Mouse (Mus musculus): Measurements from ENCODE around the gene Tas2r129. TPM values are rescaled to one million over a fixed set of nuclear protein-coding genes. Genes with fewer than 3 reads are reported as not detected.
"Not testable (repeated sequence)": the region's sequence is repeated elsewhere in the genome, so short reads cannot be mapped to it uniquely, and the experiment has no call there.

The Tas2r129 gene
- polyA plus RNA-seq (2021) = not detected

GRCm38 (mm10) chr6:132950802-132951201 is at the start of gene Tas2r129:
Gene Tas2r129, plus strand, starts transcription at chr6:132951102.
- in situ Hi-C loops (cut with MboI; ENCODE audit: low pct_unique_long_range_greater_than_20kb) = no loop called here
- ChIA-PET POLR2A (interaction anchor here (0.6 kb wide), 1 partner anchor 169 kb away, joined by 3 read pairs; no protein-coding TSS in a partner anchor), CTCF (interaction anchor here (1.4 kb wide), 1 partner anchor 11 kb away, joined by 3 read pairs; no protein-coding TSS in a partner anchor)
- no peak for TF ChIP-seq CTCF (IDR thresholded peaks at IDR 0.05)
- H3K27me3 ChIP-seq = no peaks in the 10 kb centered on the region
- no peak for DNase-seq (ENCODE audit: low read depth, low spot score)
- ATAC-seq = no peak

- CTCF ChIA-PET = no interaction called here
- in situ Hi-C loops (cut with MboI; ENCODE audit: low pct_unique_long_range_greater_than_20kb) = no loop called here
Measured at GRCm38 (mm10) chr6:132909351-132909750, 41.6 kb upstream of the Tas2r129 start, which contains the start of gene Tas2r125. Gene Tas2r125, plus strand, starts transcription at chr6:132909651.

GRCm38 (mm10) chr6:132941376-132941775 is 9.5 kb upstream of the Tas2r129 start:
- in situ Hi-C loops (cut with MboI; ENCODE audit: low pct_unique_long_range_greater_than_20kb); H3K27me3 ChIP-seq; DNase-seq (ENCODE audit: low read depth, low spot score); POLR2A ChIA-PET; CTCF ChIA-PET; ATAC-seq: not testable (repeated sequence)

More at GRCm38 (mm10) chr6:132909351-132909750, 41.6 kb upstream of the Tas2r129 start, which contains the start of gene Tas2r125:
- DNase-seq (ENCODE audit: low read depth, low spot score) (no peak), ATAC-seq (no peak)
- H3K27me3 ChIP-seq = no peaks in the 10 kb centered on the region
- no peak for TF ChIP-seq CTCF (IDR thresholded peaks at IDR 0.05)
- POLR2A ChIA-PET = no interaction called here

- POLR2A ChIA-PET = no interaction called here
- CTCF ChIA-PET = no interaction called here
- no peaks in the 10 kb centered on the region for H3K27me3 ChIP-seq
- ATAC-seq (no peak), DNase-seq (ENCODE audit: low read depth, low spot score) (no peak)
- TF ChIP-seq CTCF (IDR thresholded peaks at IDR 0.05) = no peak
- in situ Hi-C loops (cut with MboI; ENCODE audit: low pct_unique_long_range_greater_than_20kb) = no loop called here
Measured at GRCm38 (mm10) chr6:132957819-132958218, 6.9 kb downstream of the Tas2r129 start, which contains the start of gene Tas2r131. Gene Tas2r131, minus strand, starts transcription at chr6:132957919.

- DNase-seq (ENCODE audit: low read depth, low spot score) = no peak
- TF ChIP-seq CTCF (IDR thresholded peaks at IDR 0.05) = no peak
- in situ Hi-C loops (cut with MboI; ENCODE audit: low pct_unique_long_range_greater_than_20kb) = loop anchor here (25.0 kb wide), 1 partner anchor 194 kb away; the partner anchor contains the start of gene Tas2r136
- no peaks in the 10 kb centered on the region for H3K27me3 ChIP-seq
- ChIA-PET POLR2A (no interaction called here), CTCF (no interaction called here)
- no peak for ATAC-seq
Measured at GRCm38 (mm10) chr6:132980865-132981264, 30.0 kb downstream of the Tas2r129 start, which contains the start of gene Tas2r109. Gene Tas2r109, minus strand, starts transcription at chr6:132980965.

Other genes with a start within 250 kb of the Tas2r129 start
- not detected for gene Tas2r122, start 239.2 kb upstream of the Tas2r129 start, polyA plus RNA-seq (2021)
- not detected for gene Tas2r115, start 213.1 kb upstream of the Tas2r129 start, polyA plus RNA-seq (2021)
- not detected for gene Tas2r124, start 196.4 kb upstream of the Tas2r129 start, polyA plus RNA-seq (2021)
- not detected for gene Tas2r102, start 189.0 kb upstream of the Tas2r129 start, polyA plus RNA-seq (2021)
- not detected for gene Tas2r136, start 172.9 kb upstream of the Tas2r129 start, polyA plus RNA-seq (2021)
- gene Tas2r117, start 148.3 kb upstream of the Tas2r129 start, polyA plus RNA-seq (2021) = not detected
- not detected for gene Tas2r123, start 104.0 kb upstream of the Tas2r129 start, polyA plus RNA-seq (2021)
- gene Tas2r116, start 95.7 kb upstream of the Tas2r129 start, polyA plus RNA-seq (2021) = not detected
- not detected for gene Tas2r110, start 83.1 kb upstream of the Tas2r129 start, polyA plus RNA-seq (2021)
- gene Tas2r113, start 58.1 kb upstream of the Tas2r129 start, polyA plus RNA-seq (2021) = not detected
- gene Tas2r125, start 41.5 kb upstream of the Tas2r129 start, polyA plus RNA-seq (2021) = not detected
- not detected for gene Tas2r131, start 6.8 kb downstream of the Tas2r129 start, polyA plus RNA-seq (2021)
- not detected for gene Tas2r109, start 29.9 kb downstream of the Tas2r129 start, polyA plus RNA-seq (2021)
- gene Tas2r103, start 86.0 kb downstream of the Tas2r129 start, polyA plus RNA-seq (2021) = not detected
- gene Tas2r140, start 104.7 kb downstream of the Tas2r129 start, polyA plus RNA-seq (2021) = not detected
- gene Smim10l1, start 153.8 kb downstream of the Tas2r129 start, polyA plus RNA-seq (2021) = 61.8 TPM